Mouse (Mus musculus): Measurements from ENCODE around the gene Hist1h3f. TPM values are rescaled to one million over a fixed set of nuclear protein-coding genes. Genes with fewer than 3 reads are reported as not detected.
"Not testable (repeated sequence)": the region's sequence is repeated elsewhere in the genome, so short reads cannot be mapped to it uniquely, and the experiment has no call there.

Hist1h3f gene
- total RNA-seq, 2 experiments from 2014 or later, result 5.5 to 6.4 TPM

DNA sequence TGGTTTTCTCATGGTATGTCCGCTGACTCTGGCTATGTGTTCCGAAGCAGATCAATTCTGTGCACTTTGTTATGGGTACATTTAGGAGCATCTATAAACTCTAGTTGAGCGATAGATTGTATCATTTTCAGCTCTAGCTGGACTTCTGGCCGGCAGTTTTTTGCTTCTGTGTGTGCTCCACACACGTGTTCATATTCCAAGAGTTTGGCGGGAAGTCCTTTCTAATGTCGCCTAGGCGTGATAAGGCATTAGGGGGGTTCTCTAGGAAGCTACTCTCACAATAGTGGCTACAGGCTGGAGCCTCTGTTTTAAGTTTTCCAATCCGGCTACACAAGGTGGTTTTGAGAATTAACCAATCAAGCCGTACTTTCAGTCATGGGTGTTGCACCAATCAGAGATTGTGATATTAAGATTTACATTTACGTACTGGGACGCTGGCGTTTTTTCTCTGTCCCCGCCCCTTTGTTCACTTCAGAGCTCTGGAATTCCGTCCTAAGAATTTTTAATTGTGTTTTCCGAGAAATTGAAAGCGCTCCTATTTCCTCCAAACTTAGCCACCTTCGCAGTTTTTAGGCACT, 12.1 kb downstream of the Hist1h3f start:
- peak in 1 of 2 experiments; percentile 26 for DNase-seq
- intact Hi-C loops (cut with DNase I), result no loop called here

DNA sequence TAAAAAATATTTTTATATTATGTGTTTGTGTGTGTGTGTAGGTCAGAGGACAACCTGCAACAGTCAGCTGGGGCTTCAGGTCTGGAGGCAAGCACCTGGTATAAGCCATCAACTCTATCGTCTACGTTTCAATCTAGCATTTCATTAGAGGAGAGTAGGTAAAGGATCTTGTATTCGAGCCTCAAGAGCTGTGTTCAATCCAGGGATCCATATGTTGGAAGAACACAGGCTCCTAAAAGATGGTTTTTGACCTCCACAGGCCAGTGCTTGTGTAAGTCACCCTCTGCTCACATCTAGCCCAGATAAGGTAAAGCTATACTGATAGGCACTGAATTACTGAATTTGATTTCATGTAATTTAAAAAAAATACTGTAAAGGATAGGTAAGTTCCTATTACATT, 13.1 kb downstream of the Hist1h3f start:
- intact Hi-C loops (cut with DNase I), result no loop called here
- no peak for DNase-seq

DNA sequence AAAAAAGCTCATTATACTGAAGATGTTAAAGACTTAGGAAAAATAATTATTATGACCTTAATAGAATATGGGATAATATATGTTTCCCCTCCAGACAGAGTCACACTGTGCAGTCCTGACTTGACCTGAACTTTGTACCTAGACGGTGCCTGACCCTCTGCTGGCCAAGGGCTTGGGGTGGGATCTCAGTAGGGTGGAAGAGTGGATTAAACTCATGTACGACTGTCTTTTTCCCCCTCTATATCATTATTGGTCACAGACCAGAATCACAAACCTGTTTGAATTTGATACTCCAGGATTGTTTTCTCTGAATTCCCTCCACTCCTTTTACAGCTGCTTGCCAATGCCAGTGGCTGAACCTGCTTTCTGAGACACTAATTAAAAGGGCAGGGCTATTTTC, 16.8 kb downstream of the Hist1h3f start:
- intact Hi-C loops (cut with DNase I); DNase-seq: not testable (repeated sequence)

DNA sequence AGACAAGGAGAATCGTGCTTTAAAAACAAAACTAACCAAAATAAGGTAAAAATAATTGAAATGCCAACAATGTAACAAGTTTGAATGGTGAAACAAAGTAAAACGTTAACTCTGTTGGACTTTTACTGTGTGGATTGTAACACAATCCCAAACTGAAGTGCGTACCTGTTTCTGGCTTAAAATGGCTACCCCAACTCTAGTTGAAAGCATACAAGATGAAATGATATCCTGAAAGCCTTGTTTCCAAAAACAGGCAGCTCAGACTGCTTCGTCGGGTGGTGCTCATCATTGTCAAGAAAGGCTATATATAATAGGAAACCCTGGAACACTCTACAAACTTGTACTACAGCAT, 17.7 kb downstream of the Hist1h3f start:
- DNase-seq; intact Hi-C loops (cut with DNase I): not testable (repeated sequence)

DNA sequence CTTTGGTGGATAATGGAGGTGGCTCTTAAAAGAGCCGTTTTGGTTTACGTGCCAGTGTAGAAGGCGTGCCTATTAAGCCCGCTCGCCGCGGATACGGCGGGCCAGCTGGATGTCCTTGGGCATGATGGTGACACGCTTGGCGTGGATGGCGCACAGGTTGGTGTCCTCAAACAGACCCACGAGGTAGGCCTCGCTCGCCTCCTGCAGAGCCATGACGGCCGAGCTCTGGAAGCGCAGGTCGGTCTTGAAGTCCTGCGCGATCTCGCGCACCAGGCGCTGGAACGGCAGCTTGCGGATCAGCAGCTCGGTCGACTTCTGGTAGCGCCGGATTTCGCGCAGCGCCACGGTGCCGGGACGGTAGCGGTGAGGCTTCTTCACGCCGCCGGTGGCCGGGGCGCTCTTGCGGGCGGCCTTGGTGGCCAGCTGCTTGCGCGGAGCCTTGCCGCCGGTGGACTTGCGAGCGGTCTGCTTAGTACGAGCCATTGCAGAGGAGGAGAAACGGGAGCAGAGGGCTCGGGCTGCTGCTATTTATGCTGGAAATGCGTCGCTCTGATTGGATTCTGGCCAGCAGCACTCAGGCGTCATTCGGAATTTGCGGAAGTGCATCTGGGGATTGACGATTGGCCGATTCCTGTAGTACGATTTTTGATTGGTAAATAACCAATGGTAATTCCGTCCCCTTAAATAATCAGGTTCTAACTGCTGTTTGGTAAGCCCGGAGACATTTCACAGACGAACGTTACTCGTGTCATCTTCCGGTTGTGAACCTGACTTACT, 18.2 kb downstream of the Hist1h3f start, which contains the start of gene Hist1h3e:
Gene Hist1h3e (minus strand): TSS at position 487 of the 777 bp plus-strand sequence.
- DNase-seq, result peak; percentile 83 to 88
- intact Hi-C loops (cut with DNase I), result not testable (repeated sequence)

DNA sequence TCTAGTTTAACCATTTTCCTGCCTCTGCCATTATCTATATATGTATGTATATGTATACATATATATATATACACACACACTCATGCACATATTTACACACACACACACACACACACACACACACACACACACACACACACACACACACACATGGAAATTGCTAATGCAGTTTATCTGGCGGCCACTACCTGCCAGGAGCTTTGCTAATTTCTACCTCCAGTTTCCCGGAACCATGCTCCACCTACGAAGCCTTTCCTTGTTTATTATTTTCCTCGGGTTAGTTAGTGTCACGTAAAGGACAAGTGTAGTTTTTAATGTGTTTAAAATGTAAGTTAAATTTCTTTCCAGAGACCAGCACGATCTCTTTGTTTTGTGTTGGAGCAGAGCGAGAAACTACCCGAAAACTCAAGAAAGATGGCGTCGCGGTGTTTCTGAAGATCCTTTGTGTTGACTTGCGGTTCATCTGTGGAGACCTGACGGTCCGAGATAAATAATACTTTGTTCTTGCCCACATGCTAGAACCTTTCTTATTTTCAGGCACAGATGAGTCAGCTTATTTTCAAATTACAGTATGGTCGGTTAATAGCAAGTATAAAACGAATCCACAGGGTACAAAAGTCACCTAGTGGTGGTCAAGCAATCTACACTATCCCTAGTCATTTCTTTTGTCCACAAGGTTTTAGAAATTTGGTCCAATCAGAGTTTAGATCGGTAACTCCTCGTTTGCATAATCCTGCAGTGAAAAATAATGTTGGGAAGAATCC, 19.0 kb downstream of the Hist1h3f start:
- intact Hi-C loops (cut with DNase I), result no loop called here
- no peak for DNase-seq

DNA sequence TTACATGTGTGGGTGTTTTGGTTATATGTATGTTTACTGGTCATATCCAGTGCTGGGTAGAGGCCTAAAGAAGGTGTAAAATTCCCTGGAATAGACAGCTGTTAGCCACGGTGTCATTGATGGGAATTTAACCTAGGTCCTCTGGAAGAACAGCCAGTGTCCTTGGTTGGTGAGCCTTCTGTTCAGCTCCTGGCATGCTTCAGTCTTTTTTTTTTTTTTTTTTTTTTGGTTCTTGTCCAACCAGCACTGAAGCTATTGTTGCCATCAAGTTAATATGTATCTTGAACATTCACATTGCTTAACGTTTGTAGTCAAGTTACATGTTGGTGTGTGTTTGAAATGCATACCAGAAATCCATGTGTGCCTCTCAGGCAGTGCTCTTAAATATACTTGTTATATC, 20.6 kb downstream of the Hist1h3f start:
- no peak for DNase-seq

DNA sequence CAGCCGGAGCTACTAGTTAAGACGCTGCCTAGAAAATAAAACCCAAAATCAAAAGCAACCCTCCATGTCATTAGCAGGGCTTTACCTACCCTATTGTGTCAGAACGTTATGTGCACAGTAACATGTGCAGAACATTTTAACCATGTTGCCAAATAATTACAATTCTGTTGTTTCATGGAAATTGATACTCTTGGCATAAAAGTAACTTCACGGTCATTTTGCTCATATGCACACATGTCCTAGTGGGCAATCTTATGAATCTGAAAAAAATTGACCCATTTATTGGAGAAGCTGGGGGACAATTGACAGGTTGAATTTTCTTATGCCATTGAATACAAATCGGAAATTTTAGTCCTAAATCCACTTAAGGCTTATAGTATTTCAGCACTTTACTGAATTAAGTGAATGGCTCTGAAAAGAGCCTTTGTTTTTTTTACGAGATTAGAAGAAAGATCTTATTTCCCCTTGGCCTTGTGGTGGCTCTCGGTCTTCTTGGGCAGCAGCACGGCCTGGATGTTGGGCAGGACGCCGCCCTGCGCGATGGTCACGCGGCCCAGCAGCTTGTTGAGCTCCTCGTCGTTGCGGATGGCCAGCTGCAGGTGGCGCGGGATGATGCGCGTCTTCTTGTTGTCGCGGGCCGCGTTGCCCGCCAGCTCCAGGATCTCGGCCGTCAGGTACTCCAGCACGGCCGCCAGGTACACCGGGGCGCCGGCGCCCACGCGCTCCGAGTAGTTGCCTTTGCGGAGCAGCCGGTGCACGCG, 26.6 kb downstream of the Hist1h3f start:
- intact Hi-C loops (cut with DNase I); DNase-seq: not testable (repeated sequence)

More for the DNA sequence above, 20.6 kb downstream of the Hist1h3f start:
- intact Hi-C loops (cut with DNase I), result no loop called here

DNA sequence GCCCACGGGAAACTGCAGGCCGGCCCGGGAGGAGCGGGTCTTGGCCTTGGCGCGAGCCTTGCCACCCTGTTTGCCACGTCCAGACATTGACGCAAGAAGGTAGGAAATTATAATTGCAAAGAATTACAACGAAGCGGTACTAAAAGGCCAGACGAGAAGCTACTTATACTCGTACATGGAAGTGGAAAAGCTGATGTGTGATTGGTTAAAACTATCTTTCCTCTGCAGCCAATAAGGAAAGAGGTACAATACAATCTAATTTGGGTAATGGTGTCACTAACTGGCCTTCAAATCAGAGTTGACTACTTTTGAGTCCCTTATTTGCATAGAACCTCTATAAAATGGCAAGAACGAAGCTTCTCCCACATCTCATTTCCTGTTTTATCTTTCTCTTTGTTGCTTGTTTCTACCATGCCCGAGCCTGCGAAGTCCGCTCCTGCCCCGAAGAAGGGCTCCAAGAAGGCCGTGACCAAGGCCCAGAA, 27.2 kb downstream of the Hist1h3f start, which contains the start of the genes Hist1h2ae and Hist1h2bg:
Gene Hist1h2ae (minus strand): TSS at position 199 of the 482 bp plus-strand sequence.
Gene Hist1h2bg (plus strand): TSS at position 375 of the 482 bp plus-strand sequence.
- peak in 1 of 2 experiments; percentile 47 for DNase-seq
- intact Hi-C loops (cut with DNase I), result no loop called here

DNA sequence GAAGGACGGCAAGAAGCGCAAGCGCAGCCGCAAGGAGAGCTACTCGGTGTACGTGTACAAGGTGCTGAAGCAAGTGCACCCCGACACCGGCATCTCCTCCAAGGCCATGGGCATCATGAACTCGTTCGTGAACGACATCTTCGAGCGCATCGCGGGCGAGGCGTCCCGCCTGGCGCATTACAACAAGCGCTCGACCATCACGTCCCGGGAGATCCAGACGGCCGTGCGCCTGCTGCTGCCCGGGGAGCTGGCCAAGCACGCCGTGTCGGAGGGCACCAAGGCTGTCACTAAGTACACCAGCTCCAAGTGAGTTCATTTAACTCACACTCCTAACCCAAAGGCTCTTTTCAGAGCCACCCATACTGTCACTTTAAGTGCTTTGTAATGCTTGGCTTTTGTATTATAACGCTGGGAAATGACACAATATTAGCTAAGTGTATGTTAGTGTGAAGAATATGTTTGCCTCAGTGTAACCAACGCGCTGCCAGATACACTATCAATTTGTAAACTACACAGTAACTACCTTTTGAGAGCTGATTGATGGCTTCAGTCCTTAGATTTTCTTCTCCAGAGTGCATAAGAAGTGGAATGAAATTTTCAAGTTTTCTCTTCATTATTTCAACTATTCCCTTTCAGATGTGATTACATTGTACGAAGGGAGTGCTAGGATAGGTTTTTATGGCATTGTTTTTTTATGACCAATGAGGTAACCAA, 27.8 kb downstream of the Hist1h3f start:
- intact Hi-C loops (cut with DNase I); DNase-seq: not testable (repeated sequence)

DNA sequence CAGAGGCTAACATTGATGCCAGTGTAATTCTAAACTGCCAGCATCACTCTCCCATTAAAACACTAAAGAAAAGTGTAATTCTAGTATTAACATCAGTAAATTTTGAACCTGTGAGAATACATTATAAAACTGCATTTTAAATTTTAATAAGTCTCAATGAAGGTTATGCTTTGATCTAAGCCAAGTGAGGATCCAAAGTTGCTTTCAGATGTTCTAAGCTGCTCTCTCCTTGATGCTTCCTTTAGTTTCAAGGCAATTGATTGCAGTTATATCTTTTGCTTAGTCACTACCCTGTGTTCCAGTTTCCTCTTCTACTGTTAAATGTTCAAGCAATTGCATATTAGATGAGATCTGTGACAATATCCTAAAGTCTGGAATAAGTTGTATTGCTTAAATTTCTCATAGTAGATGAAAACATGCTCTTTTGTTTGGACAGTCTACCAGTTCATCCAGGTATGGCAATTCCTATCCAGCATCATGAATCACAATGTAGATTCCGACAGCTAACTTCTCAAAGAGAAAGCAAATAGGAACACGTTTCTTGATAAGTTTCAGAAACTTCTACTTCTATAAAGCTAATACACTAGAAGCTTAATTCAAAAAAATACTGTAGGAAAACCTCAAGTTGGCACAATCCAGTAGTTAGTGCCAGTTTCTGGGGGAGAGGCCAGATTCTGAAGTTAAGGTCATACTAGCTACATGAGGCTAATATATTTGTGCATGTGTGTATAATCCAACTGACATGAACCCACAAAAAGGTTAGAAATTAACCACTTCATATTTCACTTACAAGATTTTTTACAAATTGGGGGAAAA, 28.6 kb downstream of the Hist1h3f start:
- no peak for DNase-seq
- intact Hi-C loops (cut with DNase I), result no loop called here

DNA sequence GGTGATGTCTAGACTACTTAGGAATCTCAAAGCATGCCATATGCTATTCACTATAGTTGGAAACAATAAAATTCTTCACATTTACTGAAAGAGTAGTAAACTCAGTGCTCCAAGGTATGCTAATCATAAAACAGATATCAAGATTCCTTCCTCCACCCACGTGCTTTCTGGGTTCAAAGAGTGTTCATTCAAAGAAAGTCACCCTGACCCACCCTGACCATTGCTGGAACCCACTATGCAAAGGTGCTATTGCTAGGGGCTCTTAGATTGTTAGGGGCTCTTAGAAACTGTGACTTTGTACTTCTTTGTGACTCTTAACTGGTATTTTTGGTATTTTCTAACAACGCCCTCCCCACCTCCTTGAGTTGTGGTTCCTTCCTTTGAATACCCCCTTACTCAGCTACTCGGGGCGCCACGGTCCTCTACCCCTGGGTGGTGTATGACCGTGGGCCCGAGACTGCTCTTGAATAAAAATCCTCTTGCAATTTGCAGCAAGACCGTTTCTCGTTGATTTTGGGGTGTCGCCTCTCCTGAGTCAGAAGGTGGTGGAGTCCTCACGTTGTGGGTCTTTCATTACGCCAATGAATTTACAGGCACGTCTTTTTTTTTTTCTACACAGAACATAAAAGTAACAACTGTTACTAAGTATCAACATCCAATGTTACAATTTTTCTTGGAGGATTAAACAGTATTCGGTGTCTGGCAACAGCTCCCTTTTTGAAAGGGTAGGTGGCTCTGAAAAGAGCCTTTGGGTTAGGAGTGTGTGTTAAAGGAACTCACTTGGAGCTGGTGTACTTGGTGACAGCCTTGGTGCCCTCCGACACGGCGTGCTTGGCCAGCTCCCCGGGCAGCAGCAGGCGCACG, 29.4 kb downstream of the Hist1h3f start:
- DNase-seq; intact Hi-C loops (cut with DNase I): not testable (repeated sequence)

DNA sequence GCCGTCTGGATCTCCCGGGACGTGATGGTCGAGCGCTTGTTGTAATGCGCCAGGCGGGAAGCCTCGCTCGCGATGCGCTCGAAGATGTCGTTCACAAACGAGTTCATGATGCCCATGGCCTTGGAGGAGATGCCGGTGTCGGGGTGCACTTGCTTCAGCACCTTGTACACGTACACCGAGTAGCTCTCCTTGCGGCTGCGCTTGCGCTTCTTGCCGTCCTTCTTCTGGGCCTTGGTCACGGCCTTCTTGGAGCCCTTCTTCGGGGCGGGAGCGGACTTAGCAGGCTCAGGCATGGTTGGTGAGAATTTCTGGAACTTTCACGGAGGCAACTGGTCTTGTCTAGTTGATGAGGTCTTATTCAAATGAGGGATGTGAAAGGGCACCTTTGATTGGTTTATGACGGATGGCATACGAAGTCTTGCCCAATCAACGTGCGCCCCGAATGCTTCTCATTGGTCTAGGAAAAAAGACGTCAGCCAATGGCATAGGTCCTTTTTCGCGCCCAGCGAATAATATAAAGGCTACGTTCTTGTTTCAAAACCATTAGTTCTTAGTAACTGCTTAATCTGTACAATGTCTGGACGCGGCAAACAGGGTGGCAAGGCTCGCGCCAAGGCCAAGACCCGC, 30.2 kb downstream of the Hist1h3f start, which contains the start of the genes Hist1h2bf and Hist1h2ad:
Gene Hist1h2bf (minus strand): TSS at position 299 of the 627 bp plus-strand sequence.
Gene Hist1h2ad (plus strand): TSS at position 484 of the 627 bp plus-strand sequence.
- peak; percentile 68 to 71 for DNase-seq
- intact Hi-C loops (cut with DNase I), result not testable (repeated sequence)

DNA sequence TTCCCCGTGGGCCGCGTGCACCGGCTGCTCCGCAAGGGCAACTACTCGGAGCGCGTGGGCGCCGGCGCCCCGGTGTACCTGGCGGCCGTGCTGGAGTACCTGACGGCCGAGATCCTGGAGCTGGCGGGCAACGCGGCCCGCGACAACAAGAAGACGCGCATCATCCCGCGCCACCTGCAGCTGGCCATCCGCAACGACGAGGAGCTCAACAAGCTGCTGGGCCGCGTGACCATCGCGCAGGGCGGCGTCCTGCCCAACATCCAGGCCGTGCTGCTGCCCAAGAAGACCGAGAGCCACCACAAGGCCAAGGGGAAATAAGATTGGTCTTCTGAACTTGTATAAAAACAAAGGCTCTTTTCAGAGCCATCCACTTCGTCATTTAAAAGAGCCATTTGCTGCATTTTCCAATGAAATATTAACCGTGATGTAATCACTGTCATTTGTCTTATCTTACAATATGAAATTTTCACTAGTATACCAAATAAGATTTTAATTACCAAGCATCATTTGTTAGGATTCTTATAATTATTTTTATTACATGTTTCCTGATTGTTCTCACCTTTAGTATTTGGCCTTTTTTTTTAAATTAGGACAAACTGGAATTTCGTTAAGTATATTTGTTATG, 30.8 kb downstream of the Hist1h3f start:
- intact Hi-C loops (cut with DNase I); DNase-seq: not testable (repeated sequence)

DNA sequence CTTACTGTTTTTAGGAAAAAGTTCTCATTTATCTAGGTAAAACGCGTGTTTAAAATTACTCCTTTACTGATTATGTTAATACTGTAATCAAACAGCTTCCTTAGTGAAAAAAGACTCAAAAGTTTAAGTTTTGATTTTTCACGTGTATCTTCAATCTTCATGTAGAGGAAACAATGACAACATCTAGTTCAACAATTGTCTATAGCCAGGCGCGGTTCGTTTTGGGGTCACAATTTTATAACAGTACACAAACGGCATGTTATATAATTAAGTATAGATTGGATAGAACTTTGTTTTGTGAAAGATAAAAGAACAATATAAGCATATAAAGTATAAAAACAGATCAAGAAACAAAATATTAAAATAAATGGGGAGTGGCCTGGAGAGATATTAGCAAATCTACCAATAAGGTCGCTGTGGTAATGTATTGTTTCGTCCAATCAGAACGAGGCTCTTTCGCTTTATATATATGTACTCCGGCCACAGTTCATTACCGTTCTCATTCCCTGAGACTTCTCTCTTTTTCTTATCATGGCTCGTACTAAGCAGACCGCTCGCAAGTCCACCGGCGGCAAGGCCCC, 31.5 kb downstream of the Hist1h3f start, which contains the start of gene Hist1h3d:
Gene Hist1h3d (plus strand): TSS at position 493 of the 581 bp plus-strand sequence.
- DNase-seq, result no peak
- intact Hi-C loops (cut with DNase I), result no loop called here

DNA sequence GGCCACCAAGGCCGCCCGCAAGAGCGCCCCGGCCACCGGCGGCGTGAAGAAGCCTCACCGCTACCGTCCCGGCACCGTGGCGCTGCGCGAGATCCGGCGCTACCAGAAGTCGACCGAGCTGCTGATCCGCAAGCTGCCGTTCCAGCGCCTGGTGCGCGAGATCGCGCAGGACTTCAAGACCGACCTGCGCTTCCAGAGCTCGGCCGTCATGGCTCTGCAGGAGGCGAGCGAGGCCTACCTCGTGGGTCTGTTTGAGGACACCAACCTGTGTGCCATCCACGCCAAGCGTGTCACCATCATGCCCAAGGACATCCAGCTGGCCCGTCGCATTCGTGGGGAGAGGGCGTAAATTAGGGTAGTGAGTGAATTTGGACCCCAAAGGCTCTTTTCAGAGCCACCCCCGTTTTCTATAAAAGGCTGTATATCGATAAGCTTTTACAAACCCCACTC, 32.0 kb downstream of the Hist1h3f start:
- intact Hi-C loops (cut with DNase I), result not testable (repeated sequence)

More for the DNA sequence above, 32.0 kb downstream of the Hist1h3f start:
- DNase-seq, result not testable (repeated sequence)
